In genomic region chr9:86188873-86189272, GRCm38 (mm10) we compare ENCODE assay signal across 14 mouse cellular contexts.
"Had no signal": no experiment of that assay in that cellular context is flagged by ENCODE, and none has a peak within 500 bp of the region (broad histone marks: within the 10 kb centered on the region; RNA-seq: fewer than 3 reads in every experiment).

No protein-coding gene starts in this region.

- H3K4me1 ChIP-seq: liver, embryonic 15.5 days; stomach, embryonic 15.5 days had no signal

- ATAC-seq: lung, postnatal 0 days had no signal

- H3K9me3 ChIP-seq: liver, embryonic 15.5 days; midbrain, embryonic 12.5 days; stomach, embryonic 15.5 days had no signal

- H3K27ac ChIP-seq: kidney, postnatal 0 days; layer of hippocampus, adult 2 months; liver, embryonic 15.5 days; midbrain, embryonic 12.5 days; stomach, embryonic 15.5 days had no signal

- H3K4me2 ChIP-seq: liver, embryonic 11.5 days; liver, embryonic 15.5 days; midbrain, embryonic 12.5 days; stomach, embryonic 15.5 days had no signal

- DNase-seq: kidney, adult 9 months; kidney, postnatal 36 days; lung, adult 2 months; lung, postnatal 36 days; right cerebral cortex, postnatal 14 days; thymus, adult 2 months; thymus, postnatal 25 days had no signal

- H3K4me3 ChIP-seq: layer of hippocampus, adult 2 months; liver, embryonic 15.5 days; midbrain, embryonic 12.5 days; stomach, embryonic 15.5 days had no signal

- H3K36me3 ChIP-seq: liver, embryonic 15.5 days; midbrain, embryonic 12.5 days; stomach, embryonic 15.5 days had no signal

- H3K27me3 ChIP-seq: liver, embryonic 15.5 days; midbrain, embryonic 12.5 days; stomach, embryonic 15.5 days had no signal

- H3K9ac ChIP-seq: liver, embryonic 15.5 days; midbrain, embryonic 12.5 days; stomach, embryonic 15.5 days had no signal
